Mouse (Mus musculus) testis, adult 2 months (tissue): ENCODE data around the gene Siah1b. TPM values are rescaled to one million over a fixed set of nuclear protein-coding genes. Genes with fewer than 3 reads are reported as not detected.

Experiments
- H3K27ac ChIP-seq: fragments of 200-500 bp; 2 replicates; pipeline ENCODE4 v1.5.1; 2012; ENCODE audit warnings: low read depth, low read length; ENCODE audit not compliant: control insufficient read depth, insufficient read depth
- H3K27me3 ChIP-seq: fragments of 200-500 bp; 2 replicates; pipeline ENCODE4 v1.6.1; 2012; ENCODE audit warnings: mild to moderate bottlenecking, low read length, moderate library complexity; ENCODE audit not compliant: control insufficient read depth, insufficient read depth
- H3K36me3 ChIP-seq: fragments of 200-500 bp; 2 replicates; pipeline ENCODE4 v1.6.1; 2012; ENCODE audit warnings: mild to moderate bottlenecking, low read length; ENCODE audit not compliant: control insufficient read depth, insufficient read depth
- H3K4me1 ChIP-seq: fragments of 200-500 bp; 2 replicates; pipeline ENCODE4 v1.6.1; 2012; ENCODE audit warnings: low read length; ENCODE audit not compliant: control insufficient read depth, insufficient read depth
- H3K4me3 ChIP-seq: fragments of 200-500 bp; 2 replicates; pipeline ENCODE4 v1.5.1; 2012; ENCODE audit warnings: low read depth, mild to moderate bottlenecking, low read length, moderate library complexity, mixed read lengths; ENCODE audit not compliant: control insufficient read depth
- CTCF ChIP-seq: fragments of 200-500 bp; IDR thresholded peaks from 2 replicates; pipeline ENCODE4 v1.5.1; 2012; ENCODE audit warnings: low read depth, mild to moderate bottlenecking, inconsistent platforms, low read length, moderate library complexity; ENCODE audit not compliant: control insufficient read depth, insufficient read depth, insufficient replicate concordance
- POLR2A ChIP-seq: fragments of 200-500 bp; IDR thresholded peaks from 2 replicates; pipeline ENCODE4 v1.6.1; 2012; ENCODE audit warnings: low read depth, mild to moderate bottlenecking, inconsistent platforms, low read length, moderate library complexity; ENCODE audit not compliant: control insufficient read depth
- polyA plus RNA-seq: library from polyadenylated mRNA; depleted of rRNA; stranded (reverse); fragments of >200 nt; gene quantifications from 2 replicates; pipeline ENCODE4 v1.2.3, GENCODE M21; 2012

Gene Siah1b
- polyA plus RNA-seq, 1 experiment, result 6.5 TPM

GRCm38 (mm10) chrX:164093435-164093834 is 17.1 kb upstream of the Siah1b start:
- Histone ChIP-seq H3K4me3 (no peak overlapping the region), H3K4me1 (no peaks in the 10 kb centered on the region), H3K27ac (no peak overlapping the region), H3K27me3 (no peaks in the 10 kb centered on the region), H3K36me3 (no peaks in the 10 kb centered on the region)
- TF ChIP-seq POLR2A (no peak), CTCF (no peak)

GRCm38 (mm10) chrX:164092300-164093169 is 16.2 kb upstream of the Siah1b start:
- no peak overlapping the region for H3K27ac ChIP-seq
- TF ChIP-seq POLR2A (no peak), CTCF (no peak)
- no peaks in the 10 kb centered on the region for H3K4me1 ChIP-seq
- no peaks in the 10 kb centered on the region for H3K36me3 ChIP-seq
- H3K4me3 ChIP-seq, result no peak overlapping the region
- no peaks in the 10 kb centered on the region for H3K27me3 ChIP-seq

- H3K27ac ChIP-seq, result no peak overlapping the region
- no peak for TF ChIP-seq POLR2A
- no peak for TF ChIP-seq CTCF
- H3K36me3 ChIP-seq, result no peaks in the 10 kb centered on the region
- H3K27me3 ChIP-seq, result no peaks in the 10 kb centered on the region
- no peaks in the 10 kb centered on the region for H3K4me1 ChIP-seq
- H3K4me3 ChIP-seq, result no peak overlapping the region
These were observed 13.6 kb upstream of the Siah1b start for GRCm38 (mm10) chrX:164089916-164090315.

GRCm38 (mm10) chrX:164088582-164088981 is 12.3 kb upstream of the Siah1b start, which contains the start of gene Cltrn:
Cltrn (plus strand) TSS chrX:164088830.
- TF ChIP-seq POLR2A, result no peak
- TF ChIP-seq CTCF, result no peak
- no peaks in the 10 kb centered on the region for H3K27me3 ChIP-seq
- H3K4me3 ChIP-seq, result no peak within 1 kb of the TSS
- no peaks in the 10 kb centered on the region for H3K4me1 ChIP-seq
- H3K36me3 ChIP-seq, result no peaks in the 10 kb centered on the region
- no peak within 1 kb of the TSS for H3K27ac ChIP-seq

GRCm38 (mm10) chrX:164082030-164082429 is 5.7 kb upstream of the Siah1b start:
- Histone ChIP-seq H3K27me3 (no peaks in the 10 kb centered on the region), H3K27ac (no peak overlapping the region), H3K4me3 (no peak overlapping the region), H3K36me3 (no peaks in the 10 kb centered on the region), H3K4me1 (no peaks in the 10 kb centered on the region)
- TF ChIP-seq CTCF, result no peak
- no peak for TF ChIP-seq POLR2A

GRCm38 (mm10) chrX:164068968-164069367 is 7.3 kb downstream of the Siah1b start:
- Histone ChIP-seq H3K36me3 (no peaks in the 10 kb centered on the region), H3K4me1 (no peaks in the 10 kb centered on the region), H3K27ac (no peak overlapping the region), H3K4me3 (no peak overlapping the region), H3K27me3 (no peaks in the 10 kb centered on the region)
- no peak for TF ChIP-seq CTCF
- TF ChIP-seq POLR2A, result no peak

- H3K27ac ChIP-seq, result no peak overlapping the region
- H3K4me3 ChIP-seq, result no peak overlapping the region
- H3K27me3 ChIP-seq, result no peaks in the 10 kb centered on the region
- H3K36me3 ChIP-seq, result no peaks in the 10 kb centered on the region
- H3K4me1 ChIP-seq, result no peaks in the 10 kb centered on the region
- TF ChIP-seq POLR2A (no peak), CTCF (peak; percentile 8; the same call in 1 of the 2 replicates)
These were observed 10.1 kb downstream of the Siah1b start for GRCm38 (mm10) chrX:164066185-164066584.
